Mouse (Mus musculus) frontal cortex, postnatal 25 days (tissue): ENCODE data around the gene Ncf4.

Experiments used
- DNase-seq, 2 experiments: peaks; one replicate each; pipeline ENCODE4 v3.0.0; 2022; ENCODE audit warnings: low spot score in 2 of 2

The Ncf4 gene

GRCm38 (mm10) chr15:78244695-78245492, at the start of gene Ncf4:
Ncf4 (plus strand) TSS chr15:78244801.
- no peak for DNase-seq

DNA sequence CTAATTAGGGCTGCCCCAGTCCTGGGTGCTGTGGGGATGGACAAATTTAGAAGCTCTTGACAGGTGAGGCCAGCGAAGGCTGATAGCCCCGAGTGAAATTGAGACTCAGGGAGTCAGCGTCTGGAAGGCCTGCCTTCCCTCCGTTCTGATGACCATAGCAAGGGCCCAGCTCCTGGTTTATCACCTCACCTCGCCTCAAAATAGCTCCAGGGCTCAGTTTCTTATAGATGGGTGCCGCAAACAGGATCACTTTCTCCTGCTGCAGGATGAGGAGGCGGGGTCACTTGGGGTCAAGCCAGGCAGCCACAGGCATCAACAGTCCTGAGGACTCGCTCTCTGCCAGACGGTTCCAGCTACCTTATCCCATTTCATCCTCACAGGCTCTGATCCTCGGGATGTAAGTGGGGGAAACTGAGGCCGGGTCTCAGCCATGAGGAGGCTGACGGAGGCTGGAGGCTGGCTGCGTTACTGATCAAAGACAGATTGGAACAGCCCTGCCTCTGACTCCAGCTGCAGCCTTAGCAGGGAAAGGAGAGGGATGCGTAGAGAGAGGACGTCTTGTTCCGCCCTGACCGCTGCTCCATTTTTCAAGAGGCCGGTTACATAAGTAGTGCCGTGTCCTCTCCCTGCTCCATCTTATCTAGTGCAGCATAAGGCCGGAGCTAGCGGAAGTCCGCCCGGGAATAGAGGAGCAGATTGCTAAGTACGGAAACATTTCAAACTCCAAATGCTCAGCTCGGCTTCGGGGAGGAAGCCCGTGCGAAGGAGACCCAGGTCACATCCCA, 49.3 kb upstream of the Ncf4 start:
- no peak for DNase-seq

GRCm38 (mm10) chr15:78204053-78204847, 40.4 kb upstream of the Ncf4 start:
- no peak for DNase-seq

DNA sequence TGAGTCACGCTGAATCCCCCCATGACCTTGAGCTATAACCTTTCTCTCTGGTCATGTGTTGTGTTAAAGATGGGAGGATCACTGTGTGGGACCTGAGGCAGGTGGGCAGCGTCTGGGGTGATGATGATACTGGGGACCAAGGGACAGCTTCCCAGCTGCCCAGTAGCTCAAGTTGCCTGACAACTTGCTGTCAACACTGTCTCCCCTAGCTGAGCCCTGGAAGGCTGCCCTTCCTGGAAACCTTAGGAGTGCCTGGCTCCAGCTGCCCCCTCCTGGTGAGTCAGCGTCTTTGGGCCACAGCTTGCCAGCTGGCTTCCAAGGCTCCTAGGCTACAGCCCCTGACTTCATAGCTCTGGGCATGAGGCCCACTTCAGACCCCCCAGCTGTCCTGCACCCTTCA, 39.4 kb upstream of the Ncf4 start:
- DNase-seq: no peak

- no peak for DNase-seq
Measured at GRCm38 (mm10) chr15:78206312-78206711, 38.3 kb upstream of the Ncf4 start, which contains the start of gene Pvalb. Pvalb (minus strand) TSS chr15:78206400.

DNA sequence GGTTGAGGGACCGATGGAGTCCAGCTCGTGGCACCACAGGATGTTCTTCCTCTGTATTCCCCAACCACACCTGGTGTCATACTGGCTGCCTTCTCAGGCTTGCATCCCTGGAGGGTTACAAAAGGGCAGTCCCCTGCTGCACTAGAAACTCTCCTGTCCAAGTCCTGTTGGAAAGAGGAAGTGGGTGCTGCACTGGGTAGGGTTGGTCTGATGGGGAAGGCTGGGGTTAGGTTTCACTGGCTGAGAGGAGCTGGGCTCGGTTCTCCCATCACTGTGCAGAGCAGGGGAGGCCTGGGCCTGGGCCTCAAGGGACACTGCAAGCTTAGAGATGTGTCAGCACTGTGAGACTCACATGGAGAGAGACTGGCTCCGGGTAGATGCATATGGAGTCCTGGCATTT, 34.4 kb upstream of the Ncf4 start:
- DNase-seq: no peak

GRCm38 (mm10) chr15:78211367-78211766, 33.2 kb upstream of the Ncf4 start:
- DNase-seq: no peak

DNA sequence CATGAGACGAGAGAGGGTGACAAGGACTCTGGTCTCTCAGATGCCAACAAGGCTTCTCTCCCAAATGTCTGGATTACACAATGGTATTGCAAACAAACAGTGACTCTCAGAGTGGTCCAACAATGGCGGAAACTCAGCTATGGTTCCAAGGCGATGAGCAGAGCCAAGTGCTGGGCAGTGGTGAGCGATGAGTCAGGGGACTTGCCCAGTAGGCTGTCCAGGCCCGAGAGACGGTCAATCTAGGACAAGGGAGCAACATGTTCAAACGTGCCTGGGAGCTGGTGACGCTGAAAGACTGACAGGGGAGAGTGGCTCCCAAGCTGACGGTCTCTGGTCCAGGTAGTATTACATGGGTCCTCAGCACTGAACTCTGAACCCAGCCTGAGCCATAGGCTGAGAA, 29.3 kb upstream of the Ncf4 start:
- DNase-seq: no peak

DNA sequence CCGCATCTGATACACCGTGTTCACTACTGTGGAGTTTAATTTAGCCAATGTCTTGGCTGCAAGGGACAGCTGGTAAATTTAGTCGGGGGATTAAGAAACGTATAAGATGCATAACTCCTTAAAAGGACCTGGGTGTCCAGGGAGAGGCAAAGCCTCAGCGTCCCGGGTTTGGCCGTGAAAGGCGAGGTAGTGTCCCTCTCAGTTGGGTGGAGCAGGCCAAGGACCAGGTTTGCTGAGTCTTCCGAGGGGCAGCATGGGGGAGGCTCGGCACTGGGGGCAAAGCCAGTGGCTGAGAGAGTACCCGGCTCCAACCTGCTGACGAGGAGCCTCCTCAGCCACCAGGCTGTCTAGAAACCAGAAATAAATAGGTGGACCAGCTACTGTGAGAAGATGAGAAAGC, 16.8 kb upstream of the Ncf4 start:
- DNase-seq: no peak

DNA sequence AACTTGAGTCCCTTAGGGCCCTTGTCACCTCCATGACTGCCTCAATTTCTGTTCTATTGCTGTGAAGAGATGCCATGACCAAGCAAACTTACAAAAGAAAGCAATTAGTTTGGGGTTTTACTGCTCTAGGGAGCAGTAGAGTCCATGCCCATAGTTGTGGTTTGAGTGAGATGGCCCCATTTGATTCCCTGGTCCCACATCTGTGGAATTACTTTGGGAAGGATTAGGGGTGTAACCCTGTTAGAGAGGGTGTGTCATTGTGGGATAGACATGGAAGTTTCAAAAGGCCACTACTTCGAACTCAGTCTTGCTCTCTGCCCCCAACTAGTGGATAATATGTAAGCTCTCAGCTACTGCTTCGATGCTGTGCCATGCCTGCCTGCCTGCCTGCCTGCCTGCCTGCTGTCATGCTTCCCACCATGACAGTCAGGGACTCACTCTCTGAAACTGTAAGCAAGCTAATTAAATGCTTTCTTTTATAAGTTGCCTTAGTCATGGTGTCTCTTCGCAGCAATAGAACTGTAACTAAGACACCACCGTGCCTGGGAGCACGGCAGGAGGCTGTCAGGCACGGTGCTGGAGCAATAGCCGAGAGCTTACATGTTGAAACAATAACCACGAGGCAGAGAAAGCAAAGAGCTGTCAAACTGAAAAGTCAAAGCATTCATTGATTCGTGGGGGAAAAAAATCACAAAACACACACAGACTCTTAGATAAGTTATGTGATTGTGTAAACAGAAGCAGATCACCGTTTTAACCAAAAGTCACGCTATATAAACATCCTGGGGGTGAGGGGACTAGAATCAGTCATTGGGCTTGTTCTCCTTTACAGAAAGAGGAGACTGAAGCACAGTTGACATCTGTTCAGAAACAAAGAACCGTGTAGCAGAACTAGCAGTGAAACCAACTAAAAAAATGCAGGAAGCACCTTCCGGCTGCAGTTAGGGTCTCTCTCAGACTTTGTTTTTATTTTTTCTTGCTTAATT, 13.0 kb upstream of the Ncf4 start:
- DNase-seq: no peak

- DNase-seq: no peak
Measured at GRCm38 (mm10) chr15:78234823-78235509, 9.6 kb upstream of the Ncf4 start.

DNA sequence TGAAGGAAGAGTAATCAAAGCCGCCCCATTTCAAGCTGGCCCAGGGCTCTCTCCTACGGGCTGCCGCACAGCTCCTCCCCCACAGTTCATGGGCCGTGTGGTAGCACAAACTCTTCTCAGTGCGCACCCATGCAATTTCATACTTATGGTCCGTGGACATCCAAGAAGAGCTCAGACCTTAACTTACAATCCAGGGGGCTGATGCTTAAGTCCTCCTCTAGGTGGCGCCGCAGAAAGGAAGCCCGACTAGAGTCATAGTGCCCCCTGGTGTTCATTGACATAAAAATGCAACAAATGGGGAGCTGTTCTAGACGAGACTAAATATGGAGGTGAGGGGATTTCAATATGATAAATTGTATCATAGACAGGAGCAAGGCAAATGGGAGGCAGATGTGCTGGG, 5.1 kb upstream of the Ncf4 start:
- DNase-seq: no peak

GRCm38 (mm10) chr15:78239956-78240617, 4.5 kb upstream of the Ncf4 start:
- DNase-seq: no peak

DNA sequence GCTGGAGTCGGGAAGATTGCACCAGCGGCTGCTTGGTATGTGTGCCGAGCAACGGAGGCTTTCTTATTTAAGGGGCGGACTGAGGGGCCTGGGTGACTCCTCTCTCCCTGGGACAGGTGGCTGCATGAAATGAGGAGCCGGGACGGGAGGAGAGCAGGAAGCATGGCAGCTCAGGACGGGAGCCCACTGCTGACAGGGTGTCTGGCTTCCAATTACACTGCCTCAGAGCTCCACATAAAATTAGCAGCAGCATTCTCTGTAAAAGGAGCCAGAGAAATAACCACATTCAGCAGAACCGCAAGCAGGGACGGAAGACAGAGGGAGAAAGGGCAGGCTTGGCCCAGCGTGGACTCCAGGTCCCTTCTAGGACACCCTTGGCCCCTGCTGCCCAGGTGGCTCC, 3.3 kb upstream of the Ncf4 start:
- no peak for DNase-seq

DNA sequence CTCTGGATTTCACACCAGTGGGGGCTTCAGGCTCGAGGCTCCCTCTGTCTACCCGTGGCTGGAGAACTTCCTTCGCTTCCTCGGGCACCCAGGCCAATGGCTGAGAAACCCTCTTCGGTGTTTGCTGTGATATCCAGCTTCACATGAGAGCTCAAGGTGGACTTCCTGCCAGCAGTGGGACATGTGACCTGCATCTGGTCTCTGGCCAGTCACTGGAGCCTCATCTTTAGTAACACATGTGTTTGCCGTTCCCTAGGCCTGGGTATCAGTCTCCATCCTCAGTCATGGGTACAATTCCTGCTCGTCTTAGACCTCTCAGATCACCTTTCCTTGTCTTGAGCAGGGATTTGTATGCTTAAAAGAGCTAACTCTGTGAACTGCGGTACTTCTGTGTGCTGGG, 1.5 kb upstream of the Ncf4 start:
- no peak for DNase-seq

DNA sequence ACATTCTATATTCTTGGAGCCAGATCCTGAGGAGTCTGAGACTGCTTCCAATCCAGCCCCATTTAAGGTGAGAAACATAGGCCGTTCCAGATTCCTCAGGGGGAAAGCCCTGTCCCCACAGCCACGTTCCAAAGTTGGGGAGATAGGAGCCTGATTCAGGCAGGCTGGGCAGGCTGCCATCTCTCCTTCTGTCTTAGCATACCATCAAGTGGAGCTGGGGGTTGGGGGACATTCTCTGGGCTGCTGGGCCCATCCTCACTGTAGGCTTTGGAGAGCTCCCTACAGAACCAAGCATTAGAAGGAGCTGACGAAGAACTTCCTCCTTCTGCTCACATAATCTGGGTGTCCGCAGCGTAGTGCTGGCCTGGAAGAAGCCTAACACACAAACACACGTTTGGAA, 827 bp upstream of the Ncf4 start:
- DNase-seq: no peak

GRCm38 (mm10) chr15:78246143-78247116, 1.8 kb downstream of the Ncf4 start:
- DNase-seq: no peak

- DNase-seq: no peak
Measured at GRCm38 (mm10) chr15:78247659-78248058, 3.1 kb downstream of the Ncf4 start.

- DNase-seq: no peak
Measured at GRCm38 (mm10) chr15:78248410-78248809, 3.8 kb downstream of the Ncf4 start.
